Mouse (Mus musculus): ENCODE results near the gene Adtrp. TPM values are rescaled to one million over a fixed set of nuclear protein-coding genes. Genes with fewer than 3 reads are reported as not detected.
A peak's percentile ranks its signal among the peaks of the same experiment; 100 is the strongest.

Gene Adtrp
- polyA plus RNA-seq, 1 experiment from 2014 or later = 3.3 TPM

- no peaks in the 10 kb centered on the region for H3K4me1 ChIP-seq (ENCODE audit: control insufficient read depth, insufficient read depth, low read length)
- no peak overlapping the region for H3K4me3 ChIP-seq (ENCODE audit: low read depth, low read length)
- ATAC-seq (ENCODE audit: low read depth) (no peak), DNase-seq (ENCODE audit: low spot score) (no peak)
- WGBS = 22% methylated on average over 5 of the region's 5 CpGs
- H3K36me3 ChIP-seq (ENCODE audit: control insufficient read depth, insufficient read depth, low read length) = no peaks in the 10 kb centered on the region
- no peak overlapping the region for H3K4me2 ChIP-seq (ENCODE audit: low read depth, low read length)
- no peaks in the 10 kb centered on the region for H3K27me3 ChIP-seq (replicated peaks; ENCODE audit: control insufficient read depth, insufficient read depth, low read length)
- H3K9ac ChIP-seq (ENCODE audit: low read depth, low read length) = no peak overlapping the region
- no peaks in the 10 kb centered on the region for H3K9me3 ChIP-seq (ENCODE audit: control insufficient read depth, low read length)
- no peak overlapping the region for H3K27ac ChIP-seq (replicated peaks; ENCODE audit: low read depth, low read length)
These were observed 25.4 kb downstream of the Adtrp start for GRCm38 (mm10) chr13:41822091-41822490.

- Histone ChIP-seq H3K9ac (ENCODE audit: low read depth, low read length) (no peak overlapping the region), H3K36me3 (ENCODE audit: control insufficient read depth, insufficient read depth, low read length) (no peaks in the 10 kb centered on the region), H3K4me3 (ENCODE audit: low read depth, low read length) (no peak overlapping the region), H3K9me3 (ENCODE audit: control insufficient read depth, low read length) (no peaks in the 10 kb centered on the region), H3K27me3 (replicated peaks; ENCODE audit: control insufficient read depth, insufficient read depth, low read length) (no peaks in the 10 kb centered on the region), H3K4me2 (ENCODE audit: low read depth, low read length) (no peak overlapping the region), H3K27ac (replicated peaks; ENCODE audit: low read depth, low read length) (no peak overlapping the region), H3K4me1 (ENCODE audit: control insufficient read depth, insufficient read depth, low read length) (no peaks in the 10 kb centered on the region)
- no peak for DNase-seq (ENCODE audit: low spot score)
- 78% methylated on average over 3 of the region's 3 CpGs for WGBS
- ATAC-seq (ENCODE audit: low read depth) = no peak
These were observed 26.5 kb downstream of the Adtrp start for GRCm38 (mm10) chr13:41820947-41821346.

- Histone ChIP-seq H3K9ac (ENCODE audit: low read depth, low read length) (no peak overlapping the region), H3K4me2 (ENCODE audit: low read depth, low read length) (no peak overlapping the region), H3K27ac (replicated peaks; ENCODE audit: low read depth, low read length) (no peak overlapping the region), H3K36me3 (ENCODE audit: control insufficient read depth, insufficient read depth, low read length) (no peaks in the 10 kb centered on the region), H3K4me3 (ENCODE audit: low read depth, low read length) (no peak overlapping the region), H3K9me3 (ENCODE audit: control insufficient read depth, low read length) (no peaks in the 10 kb centered on the region), H3K27me3 (replicated peaks; ENCODE audit: control insufficient read depth, insufficient read depth, low read length) (no peaks in the 10 kb centered on the region), H3K4me1 (ENCODE audit: control insufficient read depth, insufficient read depth, low read length) (no peaks in the 10 kb centered on the region)
- DNase-seq (ENCODE audit: low spot score) = no peak
- 83% methylated on average over 4 of the region's 4 CpGs for WGBS
- ATAC-seq (ENCODE audit: low read depth) = no peak
These were observed 27.6 kb downstream of the Adtrp start for GRCm38 (mm10) chr13:41819918-41820317.

GRCm38 (mm10) chr13:41819484-41819883 is 28.0 kb downstream of the Adtrp start:
- Histone ChIP-seq H3K27ac (replicated peaks; ENCODE audit: low read depth, low read length) (no peak overlapping the region), H3K4me2 (ENCODE audit: low read depth, low read length) (no peak overlapping the region), H3K9me3 (ENCODE audit: control insufficient read depth, low read length) (no peaks in the 10 kb centered on the region), H3K36me3 (ENCODE audit: control insufficient read depth, insufficient read depth, low read length) (no peaks in the 10 kb centered on the region), H3K4me3 (ENCODE audit: low read depth, low read length) (no peak overlapping the region), H3K4me1 (ENCODE audit: control insufficient read depth, insufficient read depth, low read length) (no peaks in the 10 kb centered on the region), H3K27me3 (replicated peaks; ENCODE audit: control insufficient read depth, insufficient read depth, low read length) (no peaks in the 10 kb centered on the region), H3K9ac (ENCODE audit: low read depth, low read length) (no peak overlapping the region)
- no peak for DNase-seq (ENCODE audit: low spot score)
- WGBS = 94% methylated on average over 4 of the region's 4 CpGs
- ATAC-seq (ENCODE audit: low read depth) = no peak

- Histone ChIP-seq H3K4me3 (ENCODE audit: low read depth, low read length) (no peak overlapping the region), H3K4me2 (ENCODE audit: low read depth, low read length) (no peak overlapping the region), H3K9ac (ENCODE audit: low read depth, low read length) (no peak overlapping the region), H3K27ac (replicated peaks; ENCODE audit: low read depth, low read length) (no peak overlapping the region), H3K9me3 (ENCODE audit: control insufficient read depth, low read length) (no peaks in the 10 kb centered on the region), H3K4me1 (ENCODE audit: control insufficient read depth, insufficient read depth, low read length) (no peaks in the 10 kb centered on the region), H3K27me3 (replicated peaks; ENCODE audit: control insufficient read depth, insufficient read depth, low read length) (no peaks in the 10 kb centered on the region), H3K36me3 (ENCODE audit: control insufficient read depth, insufficient read depth, low read length) (no peaks in the 10 kb centered on the region)
- WGBS = 75% methylated on average over 4 of the region's 4 CpGs
- peak; percentile 26; the same call in 1 of the 2 replicates for ATAC-seq (ENCODE audit: low read depth)
- peak; percentile 35 for DNase-seq (ENCODE audit: low spot score)
These were observed 29.9 kb downstream of the Adtrp start for GRCm38 (mm10) chr13:41817583-41817982.

- ATAC-seq (ENCODE audit: low read depth) (no peak), DNase-seq (ENCODE audit: low spot score) (no peak)
- Histone ChIP-seq H3K4me3 (ENCODE audit: low read depth, low read length) (no peak overlapping the region), H3K4me2 (ENCODE audit: low read depth, low read length) (no peak overlapping the region), H3K36me3 (ENCODE audit: control insufficient read depth, insufficient read depth, low read length) (no peaks in the 10 kb centered on the region), H3K9ac (ENCODE audit: low read depth, low read length) (no peak overlapping the region), H3K4me1 (ENCODE audit: control insufficient read depth, insufficient read depth, low read length) (no peaks in the 10 kb centered on the region), H3K27ac (replicated peaks; ENCODE audit: low read depth, low read length) (no peak overlapping the region), H3K27me3 (replicated peaks; ENCODE audit: control insufficient read depth, insufficient read depth, low read length) (no peaks in the 10 kb centered on the region), H3K9me3 (ENCODE audit: control insufficient read depth, low read length) (no peaks in the 10 kb centered on the region)
- 85% methylated on average over 4 of the region's 4 CpGs for WGBS
These were observed 30.8 kb downstream of the Adtrp start for GRCm38 (mm10) chr13:41816643-41817042.

- no peak overlapping the region for H3K4me3 ChIP-seq (ENCODE audit: low read depth, low read length)
- no peaks in the 10 kb centered on the region for H3K4me1 ChIP-seq (ENCODE audit: control insufficient read depth, insufficient read depth, low read length)
- WGBS = 88% methylated on average over 7 of the region's 7 CpGs
- no peaks in the 10 kb centered on the region for H3K36me3 ChIP-seq (ENCODE audit: control insufficient read depth, insufficient read depth, low read length)
- no peaks in the 10 kb centered on the region for H3K9me3 ChIP-seq (ENCODE audit: control insufficient read depth, low read length)
- ATAC-seq (ENCODE audit: low read depth) = no peak
- no peak overlapping the region for H3K27ac ChIP-seq (replicated peaks; ENCODE audit: low read depth, low read length)
- no peak for DNase-seq (ENCODE audit: low spot score)
- no peaks in the 10 kb centered on the region for H3K27me3 ChIP-seq (replicated peaks; ENCODE audit: control insufficient read depth, insufficient read depth, low read length)
- H3K9ac ChIP-seq (ENCODE audit: low read depth, low read length) = no peak overlapping the region
- H3K4me2 ChIP-seq (ENCODE audit: low read depth, low read length) = no peak overlapping the region
These were observed 36.7 kb downstream of the Adtrp start for GRCm38 (mm10) chr13:41810776-41811175.

- Histone ChIP-seq H3K36me3 (ENCODE audit: control insufficient read depth, insufficient read depth, low read length) (no peaks in the 10 kb centered on the region), H3K4me2 (ENCODE audit: low read depth, low read length) (no peak overlapping the region), H3K9ac (ENCODE audit: low read depth, low read length) (no peak overlapping the region), H3K4me1 (ENCODE audit: control insufficient read depth, insufficient read depth, low read length) (no peaks in the 10 kb centered on the region), H3K9me3 (ENCODE audit: control insufficient read depth, low read length) (no peaks in the 10 kb centered on the region), H3K27me3 (replicated peaks; ENCODE audit: control insufficient read depth, insufficient read depth, low read length) (no peaks in the 10 kb centered on the region), H3K27ac (replicated peaks; ENCODE audit: low read depth, low read length) (peak overlapping the region; percentile 31; the same call in 1 of the 2 replicates), H3K4me3 (ENCODE audit: low read depth, low read length) (no peak overlapping the region)
- no peak for ATAC-seq (ENCODE audit: low read depth)
- DNase-seq (ENCODE audit: low spot score) = peak; percentile 33
- 50% methylated on average over 4 of the region's 4 CpGs for WGBS
These were observed 39.7 kb downstream of the Adtrp start for GRCm38 (mm10) chr13:41807815-41808214.

GRCm38 (mm10) chr13:41807300-41807699 is 40.2 kb downstream of the Adtrp start:
- no peaks in the 10 kb centered on the region for H3K9me3 ChIP-seq (ENCODE audit: control insufficient read depth, low read length)
- ATAC-seq (ENCODE audit: low read depth) (no peak), DNase-seq (ENCODE audit: low spot score) (no peak)
- H3K4me2 ChIP-seq (ENCODE audit: low read depth, low read length) = no peak overlapping the region
- no peaks in the 10 kb centered on the region for H3K4me1 ChIP-seq (ENCODE audit: control insufficient read depth, insufficient read depth, low read length)
- no peak overlapping the region for H3K9ac ChIP-seq (ENCODE audit: low read depth, low read length)
- no peak overlapping the region for H3K27ac ChIP-seq (replicated peaks; ENCODE audit: low read depth, low read length)
- no peak overlapping the region for H3K4me3 ChIP-seq (ENCODE audit: low read depth, low read length)
- H3K36me3 ChIP-seq (ENCODE audit: control insufficient read depth, insufficient read depth, low read length) = no peaks in the 10 kb centered on the region
- no peaks in the 10 kb centered on the region for H3K27me3 ChIP-seq (replicated peaks; ENCODE audit: control insufficient read depth, insufficient read depth, low read length)
- 66% methylated on average over 4 of the region's 4 CpGs for WGBS

All from embryonic facial prominence, embryonic 14.5 days (tissue).